Mouse (Mus musculus): ENCODE results near the gene Slc18b1. TPM values are rescaled to one million over a fixed set of nuclear protein-coding genes. Genes with fewer than 3 reads are reported as not detected.

Gene Slc18b1
- 21.5 and 22.5 TPM in 2 replicates for polyA plus RNA-seq (2014; fragmentation: Nextera tagmentation; extraction: Ambion mirVana)

DNA sequence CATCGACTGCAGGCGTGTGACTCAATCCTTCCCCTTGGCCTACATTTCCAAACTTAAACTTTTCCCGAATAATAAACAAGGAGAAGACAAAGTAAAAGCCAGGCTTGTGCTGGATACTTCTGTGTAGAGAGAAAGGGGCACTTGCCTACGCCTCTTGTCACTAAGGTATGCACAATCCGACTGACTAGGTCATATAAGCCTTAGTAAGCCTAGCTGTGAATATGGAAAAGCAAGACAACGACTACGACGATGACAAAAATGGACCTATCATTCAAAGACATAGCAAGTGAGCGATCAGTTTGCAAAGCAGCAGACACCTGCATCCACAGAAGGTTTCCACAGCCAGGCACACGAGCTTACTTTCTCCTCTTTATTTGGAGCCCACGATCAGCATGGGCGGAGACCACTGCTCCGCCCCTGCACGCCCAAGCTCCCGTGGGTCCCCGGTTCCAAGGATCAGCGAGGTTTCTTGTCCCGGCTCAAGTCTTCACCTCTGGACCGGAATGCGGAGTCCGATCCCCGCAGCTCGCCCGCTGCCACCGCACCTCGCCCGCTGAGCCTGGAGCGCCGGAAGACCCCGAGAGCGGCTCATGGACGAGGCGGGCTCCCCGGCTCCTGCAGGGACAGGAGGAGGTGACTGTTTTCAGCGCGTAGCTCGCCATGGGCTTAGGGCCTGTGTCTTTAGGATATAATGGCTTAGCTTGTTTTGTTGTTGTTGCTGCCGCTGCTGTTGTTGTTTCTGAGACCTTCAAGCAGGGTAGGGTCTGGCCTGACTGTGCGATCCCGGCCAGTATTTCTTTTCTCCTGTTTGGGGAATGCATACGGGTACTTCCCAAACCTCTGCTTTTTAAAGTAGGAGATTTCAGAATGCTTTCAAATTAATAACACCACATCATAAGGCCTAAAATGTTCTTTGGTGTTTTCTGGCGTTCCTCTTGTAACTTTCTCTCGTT lies at the start of gene Slc18b1:
Gene Slc18b1, plus strand, starts transcription at position 436 of the 953 bp plus-strand sequence.
- peak within 1 kb of the TSS; percentile 81 for H3K4me2 ChIP-seq (ENCODE audit: low read depth, low read length)
- peak within 1 kb of the TSS; percentile 57 for H3K4me3 ChIP-seq (ENCODE audit: low read depth, low read length)
- H3K36me3 ChIP-seq (replicated peaks; ENCODE audit: control insufficient read depth, insufficient read depth, low read depth, low read length), result no peaks in the 10 kb centered on the region
- H3K27ac ChIP-seq (replicated peaks; ENCODE audit: low read depth, low read length), result no peak within 1 kb of the TSS
- ATAC-seq (replicated peaks; ENCODE audit: insufficient number of reproducible peaks, low FRiP score, low TSS enrichment, low read depth), result no peak; the same call in 1 of the 2 replicates
- no peaks in the 10 kb centered on the region for H3K9me3 ChIP-seq (replicated peaks; ENCODE audit: control insufficient read depth, low read length)
- H3K27me3 ChIP-seq (ENCODE audit: control insufficient read depth, insufficient read depth, low read length), result no peaks in the 10 kb centered on the region
- WGBS, result 6% methylated on average over 43 of the region's 43 CpGs
- no peaks in the 10 kb centered on the region for H3K4me1 ChIP-seq (ENCODE audit: control insufficient read depth, insufficient read depth, low read length)
- peak; percentile 60 for DNase-seq (ENCODE audit: low spot score)
- H3K9ac ChIP-seq (replicated peaks; ENCODE audit: low read length), result peak within 1 kb of the TSS; percentile 79

DNA sequence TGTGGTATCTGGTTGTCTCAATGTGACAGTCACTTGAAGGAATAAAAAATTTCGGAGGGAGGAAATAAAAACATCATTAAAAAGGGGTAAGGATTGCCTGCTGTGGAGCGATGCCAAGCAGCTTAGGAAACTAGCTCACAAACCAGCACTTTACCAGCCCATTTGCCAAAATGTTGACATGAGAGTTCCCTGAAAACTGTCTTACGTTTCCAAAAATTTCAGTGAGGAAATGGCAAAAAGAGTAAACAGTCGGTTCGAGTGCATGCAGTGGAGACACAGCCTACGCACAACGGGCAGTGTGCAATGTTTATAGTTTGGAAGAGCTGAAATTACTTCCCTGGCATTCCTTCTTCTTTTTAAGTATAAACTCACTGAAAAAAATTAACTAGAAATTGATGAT lies 42.6 kb upstream of the Slc18b1 start:
- no peaks in the 10 kb centered on the region for H3K27me3 ChIP-seq (ENCODE audit: control insufficient read depth, insufficient read depth, low read length)
- ATAC-seq (replicated peaks; ENCODE audit: insufficient number of reproducible peaks, low FRiP score, low TSS enrichment, low read depth), result no peak
- H3K27ac ChIP-seq (replicated peaks; ENCODE audit: low read depth, low read length), result no peak overlapping the region
- H3K4me3 ChIP-seq (ENCODE audit: low read depth, low read length), result no peak overlapping the region
- no peaks in the 10 kb centered on the region for H3K4me1 ChIP-seq (ENCODE audit: control insufficient read depth, insufficient read depth, low read length)
- peak; percentile 21 for DNase-seq (ENCODE audit: low spot score)
- no peak overlapping the region for H3K9ac ChIP-seq (replicated peaks; ENCODE audit: low read length)
- no peak overlapping the region for H3K4me2 ChIP-seq (ENCODE audit: low read depth, low read length)
- no peaks in the 10 kb centered on the region for H3K9me3 ChIP-seq (replicated peaks; ENCODE audit: control insufficient read depth, low read length)
- H3K36me3 ChIP-seq (replicated peaks; ENCODE audit: control insufficient read depth, insufficient read depth, low read depth, low read length), result no peaks in the 10 kb centered on the region
- 40% methylated on average over 7 of the region's 7 CpGs for WGBS

DNA sequence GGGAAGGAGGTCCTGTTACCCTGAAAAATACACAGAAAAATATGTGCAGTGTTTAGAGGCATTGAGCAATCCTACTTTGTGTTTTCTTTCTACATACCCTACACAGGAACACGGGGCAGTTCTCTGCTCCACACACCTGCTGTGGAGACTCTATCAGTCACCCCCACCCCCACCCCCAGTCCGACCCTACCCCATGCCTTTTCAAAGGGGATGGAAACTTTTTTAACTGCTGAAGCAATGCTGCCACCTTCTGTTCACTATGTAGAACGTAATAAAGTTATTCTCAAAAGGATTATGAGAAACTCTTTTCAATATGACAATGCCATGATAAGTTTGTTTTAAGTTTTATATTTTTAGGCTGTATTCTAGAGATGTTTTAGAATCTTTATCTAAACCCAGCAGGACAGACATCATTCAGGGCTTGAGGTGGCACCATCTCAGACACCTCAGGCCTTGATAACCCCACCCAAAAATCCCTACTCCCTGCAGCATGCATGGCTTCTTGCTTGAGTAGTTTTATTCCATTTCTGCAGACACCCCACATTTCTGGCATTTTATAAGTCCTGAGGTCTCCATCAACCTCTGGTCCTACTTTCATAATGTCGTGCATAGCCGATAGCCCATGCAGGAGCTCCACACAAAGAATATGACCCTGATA lies 19.4 kb upstream of the Slc18b1 start:
- Histone ChIP-seq H3K27ac (replicated peaks; ENCODE audit: low read depth, low read length) (no peak overlapping the region), H3K4me2 (ENCODE audit: low read depth, low read length) (no peak overlapping the region), H3K4me1 (ENCODE audit: control insufficient read depth, insufficient read depth, low read length) (no peaks in the 10 kb centered on the region), H3K9ac (replicated peaks; ENCODE audit: low read length) (no peak overlapping the region), H3K27me3 (ENCODE audit: control insufficient read depth, insufficient read depth, low read length) (no peaks in the 10 kb centered on the region), H3K4me3 (ENCODE audit: low read depth, low read length) (no peak overlapping the region), H3K36me3 (replicated peaks; ENCODE audit: control insufficient read depth, insufficient read depth, low read depth, low read length) (no peaks in the 10 kb centered on the region; the same call in 1 of the 2 replicates), H3K9me3 (replicated peaks; ENCODE audit: control insufficient read depth, low read length) (no peaks in the 10 kb centered on the region)
- WGBS, result 28% methylated on average over 5 of the region's 5 CpGs
- DNase-seq (ENCODE audit: low spot score) (peak; percentile 73), ATAC-seq (replicated peaks; ENCODE audit: insufficient number of reproducible peaks, low FRiP score, low TSS enrichment, low read depth) (peak; percentile 66; the same call in 1 of the 2 replicates)

DNA sequence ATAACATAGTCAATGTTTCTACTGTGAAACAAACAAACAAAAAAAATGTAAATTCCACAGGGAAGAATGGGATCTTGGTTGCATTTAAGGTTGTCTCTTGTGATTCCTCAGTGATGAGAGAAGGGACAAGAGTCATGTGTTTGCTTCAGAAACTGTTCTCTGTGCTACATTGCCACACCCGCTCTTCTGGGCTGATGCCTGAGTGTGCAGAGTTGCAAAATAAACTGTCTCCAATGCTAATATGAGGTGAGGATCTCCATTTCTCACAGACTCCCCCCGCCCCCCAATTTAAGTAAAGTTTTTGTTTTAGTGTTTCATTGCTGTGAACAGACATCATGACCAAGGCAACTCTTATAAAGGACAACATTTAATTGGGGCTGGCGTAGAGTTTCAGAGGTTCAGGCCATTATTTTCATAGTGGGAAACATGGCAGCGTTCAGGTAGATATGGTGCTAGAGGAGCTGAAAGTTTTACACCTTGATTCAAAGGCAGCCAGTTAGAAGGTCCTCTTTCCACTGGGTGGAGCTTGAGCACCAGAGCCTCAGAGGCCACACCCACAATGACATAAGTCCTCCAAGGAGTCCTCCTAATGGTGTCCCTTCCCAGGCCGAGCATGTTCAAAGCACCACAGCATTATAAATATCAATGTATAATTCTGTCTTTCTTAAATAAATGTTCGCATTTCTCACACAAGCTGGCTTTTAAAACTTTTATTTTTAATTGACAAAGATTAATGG lies 16.1 kb upstream of the Slc18b1 start:
- WGBS, result 85% methylated on average over 6 of the region's 6 CpGs
- H3K36me3 ChIP-seq (replicated peaks; ENCODE audit: control insufficient read depth, insufficient read depth, low read depth, low read length), result peaks cover 5% of the 10 kb centered on the region
- no peak overlapping the region for H3K27ac ChIP-seq (replicated peaks; ENCODE audit: low read depth, low read length)
- H3K4me1 ChIP-seq (ENCODE audit: control insufficient read depth, insufficient read depth, low read length), result no peaks in the 10 kb centered on the region
- H3K4me3 ChIP-seq (ENCODE audit: low read depth, low read length), result no peak overlapping the region
- no peak overlapping the region for H3K4me2 ChIP-seq (ENCODE audit: low read depth, low read length)
- no peaks in the 10 kb centered on the region for H3K27me3 ChIP-seq (ENCODE audit: control insufficient read depth, insufficient read depth, low read length)
- no peaks in the 10 kb centered on the region for H3K9me3 ChIP-seq (replicated peaks; ENCODE audit: control insufficient read depth, low read length)
- ATAC-seq (replicated peaks; ENCODE audit: insufficient number of reproducible peaks, low FRiP score, low TSS enrichment, low read depth) (no peak), DNase-seq (ENCODE audit: low spot score) (no peak)
- H3K9ac ChIP-seq (replicated peaks; ENCODE audit: low read length), result no peak overlapping the region

DNA sequence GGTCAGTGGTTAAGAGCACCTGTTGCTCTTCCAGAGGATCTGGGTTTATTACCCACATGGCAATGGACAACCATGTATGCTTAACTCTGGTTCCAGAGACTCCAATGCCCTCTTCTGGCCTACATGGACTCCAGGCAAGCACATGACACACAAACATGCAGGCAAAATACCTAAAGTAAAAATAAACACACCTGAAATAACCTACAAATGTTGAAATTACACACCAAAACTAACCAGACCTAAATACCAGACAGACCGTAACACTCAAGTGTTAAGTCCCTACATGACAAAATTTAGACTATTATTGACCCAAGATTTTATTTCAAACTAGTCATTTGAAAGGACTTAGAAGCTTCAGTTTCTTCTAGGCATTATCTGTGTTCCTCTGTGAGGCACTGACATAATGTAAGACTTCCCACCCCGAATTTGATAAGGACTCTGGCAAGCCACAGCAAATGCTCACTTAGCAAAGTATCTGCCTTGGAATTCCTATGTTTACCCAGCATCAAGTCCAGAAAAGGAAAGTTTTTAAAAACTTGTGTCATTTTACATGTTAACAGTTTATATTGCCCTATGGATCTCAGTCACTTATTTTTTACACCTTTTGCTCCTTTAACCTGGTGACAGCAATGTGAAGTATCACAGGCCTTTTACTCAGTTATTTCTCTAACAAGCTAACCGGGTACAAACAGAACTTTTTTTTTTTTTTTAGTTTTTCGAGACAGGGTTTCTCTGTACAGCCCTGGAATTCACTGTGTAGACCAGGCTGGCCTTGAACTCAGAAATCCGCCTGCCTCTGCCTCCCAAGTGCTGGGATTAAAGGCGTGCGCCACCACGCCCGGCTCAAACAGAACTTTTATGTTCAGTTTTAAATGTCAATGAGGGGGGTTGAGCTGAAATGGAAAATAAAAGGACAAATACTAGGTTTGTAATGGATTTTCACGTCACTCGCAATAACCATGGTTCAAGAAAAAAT lies 14.7 kb upstream of the Slc18b1 start:
- no peaks in the 10 kb centered on the region for H3K4me1 ChIP-seq (ENCODE audit: control insufficient read depth, insufficient read depth, low read length)
- WGBS, result 79% methylated on average over 11 of the region's 11 CpGs
- no peaks in the 10 kb centered on the region for H3K27me3 ChIP-seq (ENCODE audit: control insufficient read depth, insufficient read depth, low read length)
- no peak for ATAC-seq (replicated peaks; ENCODE audit: insufficient number of reproducible peaks, low FRiP score, low TSS enrichment, low read depth)
- no peaks in the 10 kb centered on the region for H3K9me3 ChIP-seq (replicated peaks; ENCODE audit: control insufficient read depth, low read length)
- H3K27ac ChIP-seq (replicated peaks; ENCODE audit: low read depth, low read length), result no peak overlapping the region
- no peak overlapping the region for H3K4me2 ChIP-seq (ENCODE audit: low read depth, low read length)
- DNase-seq (ENCODE audit: low spot score), result no peak
- peaks cover 5% of the 10 kb centered on the region for H3K36me3 ChIP-seq (replicated peaks; ENCODE audit: control insufficient read depth, insufficient read depth, low read depth, low read length)
- no peak overlapping the region for H3K9ac ChIP-seq (replicated peaks; ENCODE audit: low read length)
- no peak overlapping the region for H3K4me3 ChIP-seq (ENCODE audit: low read depth, low read length)

DNA sequence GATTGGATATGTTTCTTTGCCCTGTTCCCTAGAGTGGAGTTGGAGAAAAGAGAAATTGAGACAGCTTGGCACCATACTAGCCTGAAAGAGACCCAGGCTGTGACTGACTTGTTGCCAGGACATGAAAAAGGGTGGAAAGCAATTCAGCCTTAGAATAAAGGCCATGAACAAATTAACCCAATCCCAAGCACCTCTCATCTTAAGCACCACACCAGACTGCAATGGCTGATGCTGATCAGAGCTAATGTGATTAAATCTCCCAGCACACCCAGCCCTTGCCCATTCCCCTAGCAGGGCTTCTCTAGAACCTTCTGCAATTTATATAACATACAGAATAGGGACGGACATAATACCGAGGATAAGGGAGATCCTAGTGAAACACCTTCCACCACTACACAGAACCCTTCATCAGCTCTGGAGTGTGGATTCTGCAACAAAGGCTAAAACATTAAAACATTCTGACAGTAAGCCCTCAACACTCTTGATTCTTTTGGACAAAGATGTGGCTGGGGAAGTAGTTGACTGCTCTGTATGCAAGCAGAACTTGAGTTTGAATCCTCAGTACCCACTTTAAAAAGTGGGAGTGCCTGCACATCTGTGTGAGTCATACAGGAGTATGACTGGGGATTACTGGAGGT lies 13.8 kb upstream of the Slc18b1 start:
- H3K9ac ChIP-seq (replicated peaks; ENCODE audit: low read length), result no peak overlapping the region
- ATAC-seq (replicated peaks; ENCODE audit: insufficient number of reproducible peaks, low FRiP score, low TSS enrichment, low read depth) (no peak), DNase-seq (ENCODE audit: low spot score) (no peak)
- no peaks in the 10 kb centered on the region for H3K4me1 ChIP-seq (ENCODE audit: control insufficient read depth, insufficient read depth, low read length)
- H3K4me2 ChIP-seq (ENCODE audit: low read depth, low read length), result no peak overlapping the region
- peaks cover 5% of the 10 kb centered on the region for H3K36me3 ChIP-seq (replicated peaks; ENCODE audit: control insufficient read depth, insufficient read depth, low read depth, low read length)
- H3K27ac ChIP-seq (replicated peaks; ENCODE audit: low read depth, low read length), result no peak overlapping the region
- H3K4me3 ChIP-seq (ENCODE audit: low read depth, low read length), result no peak overlapping the region
- H3K27me3 ChIP-seq (ENCODE audit: control insufficient read depth, insufficient read depth, low read length), result no peaks in the 10 kb centered on the region
- H3K9me3 ChIP-seq (replicated peaks; ENCODE audit: control insufficient read depth, low read length), result no peaks in the 10 kb centered on the region
- 39% methylated on average over 2 of the region's 2 CpGs for WGBS

DNA sequence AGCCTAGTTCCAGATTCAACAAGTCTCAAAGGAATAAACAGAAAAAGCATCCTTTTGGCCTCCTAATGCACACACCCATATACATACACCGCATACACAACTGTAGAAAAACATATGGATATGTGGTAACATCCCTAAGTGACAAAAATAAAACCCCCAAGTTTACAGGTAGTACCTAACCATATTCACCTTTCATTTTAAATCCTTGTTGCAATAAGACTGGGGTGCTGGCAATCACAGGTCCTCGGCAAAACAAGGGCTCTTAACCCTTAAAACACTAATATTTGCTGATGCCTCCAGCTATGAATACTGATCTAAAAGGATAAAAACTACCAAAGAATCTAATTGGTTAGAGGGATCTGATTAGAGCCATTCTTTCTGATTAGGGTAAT lies 13.3 kb upstream of the Slc18b1 start:
- H3K36me3 ChIP-seq (replicated peaks; ENCODE audit: control insufficient read depth, insufficient read depth, low read depth, low read length), result peaks cover 5% of the 10 kb centered on the region
- 18% methylated on average over 2 of the region's 2 CpGs for WGBS

More for the DNA sequence above, 13.3 kb upstream of the Slc18b1 start:
- no peak overlapping the region for H3K4me2 ChIP-seq (ENCODE audit: low read depth, low read length)
- DNase-seq (ENCODE audit: low spot score), result no peak
- no peak overlapping the region for H3K27ac ChIP-seq (replicated peaks; ENCODE audit: low read depth, low read length)
- no peak overlapping the region for H3K4me3 ChIP-seq (ENCODE audit: low read depth, low read length)
- no peaks in the 10 kb centered on the region for H3K27me3 ChIP-seq (ENCODE audit: control insufficient read depth, insufficient read depth, low read length)
- no peak overlapping the region for H3K9ac ChIP-seq (replicated peaks; ENCODE audit: low read length)
- H3K4me1 ChIP-seq (ENCODE audit: control insufficient read depth, insufficient read depth, low read length), result no peaks in the 10 kb centered on the region
- ATAC-seq (replicated peaks; ENCODE audit: insufficient number of reproducible peaks, low FRiP score, low TSS enrichment, low read depth), result no peak
- H3K9me3 ChIP-seq (replicated peaks; ENCODE audit: control insufficient read depth, low read length), result no peaks in the 10 kb centered on the region
